Mouse (Mus musculus) bone marrow macrophage, adult 2 months (primary cell): ENCODE results near the gene Taf8.

Source experiments
- CTCF ChIP-seq: IDR thresholded peaks from 2 replicates; pipeline ENCODE4 v1.5.1; 2012; ENCODE audit warnings: low read depth, mild to moderate bottlenecking, low read length, moderate library complexity
- POLR2A ChIP-seq: IDR thresholded peaks from 2 replicates; pipeline ENCODE4 v1.6.1; 2012; ENCODE audit warnings: mild to moderate bottlenecking, low read depth, low read length, borderline replicate concordance

DNA sequence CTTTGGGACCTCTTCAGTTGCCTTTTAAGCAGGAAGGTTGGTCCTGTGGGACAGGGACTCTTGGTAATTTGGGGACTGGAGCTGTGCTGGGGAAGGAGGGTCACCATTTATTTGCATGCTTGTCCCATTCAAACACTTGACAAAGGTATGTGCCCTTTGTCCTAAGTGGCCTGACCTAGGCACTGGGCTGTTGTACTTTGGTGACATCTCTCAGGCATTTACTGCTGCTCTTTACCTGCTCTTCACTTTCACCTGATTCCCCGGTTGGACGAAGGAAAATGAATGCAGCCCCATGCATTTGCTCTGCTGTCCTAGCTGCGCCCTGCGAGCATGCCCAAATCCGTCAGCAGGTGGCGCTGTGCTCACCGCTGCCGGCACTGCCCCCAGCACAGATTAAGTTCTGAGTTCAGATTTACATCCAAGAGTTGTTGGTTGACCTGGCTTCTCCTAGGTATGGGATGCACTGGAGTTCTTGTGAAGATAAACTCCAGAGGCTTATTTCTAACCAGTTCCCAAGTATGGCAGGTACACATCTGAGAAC, 28.6 kb downstream of the Taf8 start:
- TF ChIP-seq CTCF (peak; percentile 82), POLR2A (no peak)
